Mouse (Mus musculus) left cerebral cortex, adult 9 months (tissue): ENCODE data around the gene Gm9913.
A peak's percentile ranks its signal among the peaks of the same experiment; 100 is the strongest.

Source experiments
- DNase-seq, 2 experiments: peaks; one replicate each; pipeline ENCODE4 v3.0.0; 2022; ENCODE audit warnings: low spot score in 2 of 2

Gene Gm9913

GRCm38 (mm10) chr2:125505006-125505745 lies at the start of gene Gm9913:
Gene Gm9913 (plus strand): TSS chr2:125505089.
- DNase-seq, result peak in 1 of 2 experiments; percentile 33

- no peak for DNase-seq
These were observed 48.7 kb upstream of the Gm9913 start for GRCm38 (mm10) chr2:125456059-125456789.

GRCm38 (mm10) chr2:125459087-125459486 lies 45.8 kb upstream of the Gm9913 start:
- no peak for DNase-seq

GRCm38 (mm10) chr2:125464036-125464435 lies 40.9 kb upstream of the Gm9913 start:
- no peak for DNase-seq

- DNase-seq, result peak in 1 of 2 experiments; percentile 20
These were observed 34.2 kb upstream of the Gm9913 start for GRCm38 (mm10) chr2:125470553-125471295.

- no peak for DNase-seq
These were observed 33.2 kb upstream of the Gm9913 start for GRCm38 (mm10) chr2:125471721-125472120.

- DNase-seq, result no peak
These were observed 31.7 kb upstream of the Gm9913 start for GRCm38 (mm10) chr2:125473228-125473627.

GRCm38 (mm10) chr2:125474690-125475089 lies 30.2 kb upstream of the Gm9913 start:
- no peak for DNase-seq

- no peak for DNase-seq
These were observed 28.7 kb upstream of the Gm9913 start for GRCm38 (mm10) chr2:125476231-125476630.

- no peak for DNase-seq
These were observed 27.5 kb upstream of the Gm9913 start for GRCm38 (mm10) chr2:125477367-125477766.

- DNase-seq, result no peak
These were observed 26.2 kb upstream of the Gm9913 start for GRCm38 (mm10) chr2:125478705-125479104.

GRCm38 (mm10) chr2:125480057-125480456 lies 24.8 kb upstream of the Gm9913 start:
- DNase-seq, result no peak

- DNase-seq, result peak; percentile 53 to 84
These were observed 23.8 kb upstream of the Gm9913 start for GRCm38 (mm10) chr2:125481116-125481515.

- DNase-seq, result no peak
These were observed 23.2 kb upstream of the Gm9913 start for GRCm38 (mm10) chr2:125481531-125482317.

GRCm38 (mm10) chr2:125484164-125484563 lies 20.7 kb upstream of the Gm9913 start:
- no peak for DNase-seq

GRCm38 (mm10) chr2:125484910-125485309 lies 20.0 kb upstream of the Gm9913 start:
- no peak for DNase-seq

GRCm38 (mm10) chr2:125489979-125490378 lies 14.9 kb upstream of the Gm9913 start:
- DNase-seq, result no peak

GRCm38 (mm10) chr2:125492050-125492900 lies 12.6 kb upstream of the Gm9913 start:
- DNase-seq, result no peak

GRCm38 (mm10) chr2:125494291-125494690 lies 10.6 kb upstream of the Gm9913 start:
- no peak for DNase-seq
